Mouse (Mus musculus): ENCODE measurements around the gene 6330403K07Rik.
A peak's percentile ranks its signal among the peaks of the same experiment; 100 is the strongest.

6330403K07Rik gene

GRCm38 (mm10) chr11:70982557-70983228 lies 50.6 kb downstream of the 6330403K07Rik start, which contains the start of gene C1qbp:
Gene C1qbp, minus strand, starts transcription at chr11:70983026.
- DNase-seq (ENCODE audit: low read depth in 2 of 2, low spot score in 2 of 2), result peak; percentile 89 to 91

- no peak for DNase-seq (ENCODE audit: low read depth in 2 of 2, low spot score in 2 of 2)
Observed at GRCm38 (mm10) chr11:70982030-70982429, 51.3 kb downstream of the 6330403K07Rik start.
